Mouse (Mus musculus) adrenal gland, postnatal 10 days (tissue): ENCODE measurements around the gene Gprc5d. TPM values are rescaled to one million over a fixed set of nuclear protein-coding genes. Genes with fewer than 3 reads are reported as not detected.

Source experiments
- DNase-seq: peaks from one replicate; pipeline ENCODE4 v3.0.0; 2021; ENCODE audit warnings: mixed read lengths
- total RNA-seq, 2 experiments: library from RNA; stranded (reverse); gene quantifications; 2 replicates each; pipeline ENCODE4 v1.2.3; 2021

Gprc5d gene
- total RNA-seq, 2 experiments from 2014 or later: not detected

- no peak for DNase-seq
Observed at GRCm38 (mm10) chr6:135068221-135068620, 49.9 kb downstream of the Gprc5d start.

- DNase-seq: no peak
Observed at GRCm38 (mm10) chr6:135066795-135067445, 51.2 kb downstream of the Gprc5d start.

DNA sequence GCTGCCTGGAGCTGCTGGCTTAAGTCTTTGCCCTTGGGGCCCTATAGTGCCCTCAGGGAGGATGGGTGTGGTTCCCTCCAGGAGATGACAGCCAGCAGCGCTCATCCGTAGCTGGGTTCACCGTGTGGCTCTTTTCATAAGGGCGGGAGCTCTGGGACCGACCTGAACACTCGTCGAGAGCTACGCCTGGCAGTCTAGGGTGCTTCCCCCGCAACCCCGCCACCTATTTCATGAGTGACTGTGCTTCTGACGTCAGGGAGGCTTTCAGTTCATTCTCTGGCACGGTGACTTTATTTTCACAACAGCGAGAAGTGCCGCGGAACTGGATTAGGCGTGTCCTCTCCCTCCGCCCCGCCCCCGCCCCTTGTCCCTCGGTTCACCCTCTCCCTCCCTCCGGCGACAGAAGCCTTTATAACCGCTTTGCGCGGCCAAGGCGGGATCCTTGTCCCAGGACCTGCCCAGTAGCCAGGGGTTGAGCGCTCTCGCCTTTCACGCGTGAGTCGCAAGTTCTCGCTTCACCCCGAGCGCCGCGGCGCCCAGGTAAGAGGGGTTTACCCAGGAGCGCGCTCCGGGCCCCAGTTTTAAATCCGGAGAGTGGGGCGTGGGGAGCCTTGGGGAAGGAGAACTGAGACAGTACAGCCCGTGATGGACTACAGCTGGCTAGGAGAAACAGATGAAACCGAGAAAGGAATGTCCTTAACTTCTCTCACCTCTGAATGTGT lies 52.7 kb downstream of the Gprc5d start, which contains the start of gene Gprc5a:
TSS of gene Gprc5a (plus strand) at position 416 of the 722 bp plus-strand sequence.
- peak; percentile 53 for DNase-seq

GRCm38 (mm10) chr6:135064621-135065020 lies 53.5 kb downstream of the Gprc5d start:
- no peak for DNase-seq

DNA sequence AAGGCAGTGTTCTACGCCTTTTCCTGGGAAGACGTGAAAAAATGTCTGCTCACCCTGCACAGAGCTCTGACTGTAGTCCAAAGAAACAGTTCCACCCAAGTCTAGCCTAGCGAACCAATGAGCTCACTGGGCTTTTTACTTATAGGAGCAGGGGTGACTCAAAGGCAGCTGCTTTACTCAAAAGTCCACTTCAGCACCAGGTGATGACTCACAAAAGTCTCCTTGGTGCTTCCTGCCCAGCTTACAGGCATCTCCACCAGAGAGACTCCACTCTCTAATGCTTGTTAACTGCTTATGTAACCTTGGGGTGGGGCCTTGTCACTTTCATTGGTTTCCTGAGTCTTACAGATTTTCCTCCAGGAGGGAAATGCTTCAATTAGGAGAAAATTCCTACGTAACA lies 57.4 kb downstream of the Gprc5d start:
- DNase-seq: no peak

Other genes starting within 250 kb of the Gprc5d start
- 10 to 100 TPM in 1 of 2 experiments, 1 to 10 TPM in 1; 7.9 to 11.1 TPM for gene Gpr19, start 219.7 kb downstream of the Gprc5d start, total RNA-seq
- gene Cdkn1b, start 197.9 kb downstream of the Gprc5d start, total RNA-seq: 10 to 100 TPM; 46.2 TPM
- 10 to 100 TPM in 1 of 2 experiments, 1 to 10 TPM in 1; 6.7 to 38.4 TPM for gene Apold1, start 136.6 kb downstream of the Gprc5d start, total RNA-seq
- gene Ddx47, start 106.7 kb downstream of the Gprc5d start, total RNA-seq: 10 to 100 TPM; 57.4 to 61.4 TPM
- gene Gprc5a, start 52.6 kb downstream of the Gprc5d start, total RNA-seq: 1 to 10 TPM; 1.1 to 2.1 TPM
- gene Fam234b, start 79.7 kb upstream of the Gprc5d start, total RNA-seq: 10 to 100 TPM; 25.9 to 29.4 TPM
- 10 to 100 TPM; 47.4 to 58.4 TPM for gene Hebp1, start 79.7 kb upstream of the Gprc5d start, total RNA-seq
- gene Gsg1, start 136.1 kb upstream of the Gprc5d start, total RNA-seq: not detected
- gene Pbp2, start 192.1 kb upstream of the Gprc5d start, total RNA-seq: not detected
- gene Emp1, start 244.3 kb upstream of the Gprc5d start, total RNA-seq: 10 to 100 TPM; 89.8 to 92.9 TPM